Mouse (Mus musculus) layer of hippocampus, adult 9-11 months (tissue): Measurements from ENCODE around the gene Pld2.
A peak's percentile ranks its signal among the peaks of the same experiment; 100 is the strongest.
"Not testable (repeated sequence)": the region's sequence is repeated elsewhere in the genome, so short reads cannot be mapped to it uniquely, and the experiment has no call there.

Experiments
- DNase-seq: peaks from one replicate; pipeline ENCODE4 v3.0.0; 2022

Gene Pld2

DNA sequence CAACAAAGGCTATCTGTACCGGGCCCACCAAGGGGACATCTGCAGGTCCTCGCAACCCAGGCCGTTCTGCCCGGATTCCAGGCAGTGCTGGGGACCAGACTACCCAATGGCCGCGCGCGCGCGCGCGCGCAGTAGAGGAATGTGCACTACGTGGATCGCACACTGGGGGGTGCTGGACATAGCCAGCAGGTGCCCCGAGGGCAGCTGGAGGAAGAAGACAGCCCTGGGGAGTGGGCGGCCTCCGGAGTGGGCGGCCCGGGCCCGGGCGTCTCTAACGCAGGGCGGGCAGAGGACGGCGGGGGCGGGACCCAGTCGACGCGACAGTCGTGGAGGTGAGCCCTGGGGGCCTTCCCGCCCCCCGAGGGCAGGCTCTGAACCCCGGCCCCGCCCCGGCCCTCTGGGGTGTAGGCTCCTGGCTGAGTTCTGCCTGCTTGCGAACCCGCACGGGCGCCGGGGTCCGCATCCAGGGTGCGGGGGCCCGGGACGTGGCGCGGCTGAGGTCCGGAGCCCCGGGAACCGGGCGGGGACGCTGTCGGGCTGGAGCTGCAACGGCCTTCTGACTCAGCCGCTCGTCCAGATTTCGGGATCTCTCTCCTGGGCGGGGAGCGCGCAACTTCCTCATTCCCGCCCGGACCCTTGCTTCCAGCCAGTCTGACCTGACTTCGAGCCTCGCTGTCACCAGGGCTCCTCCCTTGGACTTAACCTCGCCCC lies at the start of gene Pld2:
Gene Pld2 (plus strand): TSS at position 188 of the 711 bp plus-strand sequence.
- DNase-seq: peak; percentile 84

DNA sequence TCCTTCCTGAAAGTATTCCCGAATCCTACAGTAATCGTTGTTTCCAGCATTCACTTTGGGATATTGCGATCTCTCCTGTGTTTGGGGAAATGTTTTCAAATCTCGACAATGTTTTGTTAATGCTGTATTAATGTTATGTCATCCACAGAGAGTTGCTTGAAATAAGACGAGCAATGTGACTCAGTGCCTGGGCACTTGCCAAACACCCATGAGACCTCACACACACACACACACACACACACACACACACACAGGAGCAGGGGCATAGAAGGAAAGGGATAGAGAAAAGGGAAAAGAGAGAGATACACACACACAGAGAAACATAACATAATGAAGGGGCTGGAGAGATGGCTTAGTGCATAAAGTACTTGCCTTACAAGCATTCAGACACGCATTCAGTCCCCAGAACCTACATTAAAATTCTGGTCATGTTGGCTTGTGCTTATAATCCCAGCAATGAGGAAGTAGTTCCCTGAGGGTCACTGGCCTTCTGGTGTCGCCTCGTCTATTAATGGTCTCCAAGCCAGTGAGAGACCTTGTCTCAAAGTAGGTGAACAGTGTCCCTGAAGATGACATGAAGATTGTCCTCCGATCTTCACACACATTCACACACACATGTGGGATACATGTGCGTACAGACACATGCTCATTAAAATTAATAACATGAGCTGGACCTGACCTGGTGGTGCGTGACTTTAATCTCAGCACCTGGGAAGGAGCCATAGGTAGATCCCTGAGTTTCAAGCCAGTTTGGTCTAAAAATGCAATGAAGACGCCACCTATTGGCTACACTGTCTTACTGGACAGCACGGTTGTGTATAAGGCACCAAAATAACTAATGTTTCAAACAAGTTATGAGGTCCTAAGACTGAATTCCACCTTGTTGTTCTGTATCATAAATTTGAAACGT lies 40.0 kb upstream of the Pld2 start:
- DNase-seq: no peak

DNA sequence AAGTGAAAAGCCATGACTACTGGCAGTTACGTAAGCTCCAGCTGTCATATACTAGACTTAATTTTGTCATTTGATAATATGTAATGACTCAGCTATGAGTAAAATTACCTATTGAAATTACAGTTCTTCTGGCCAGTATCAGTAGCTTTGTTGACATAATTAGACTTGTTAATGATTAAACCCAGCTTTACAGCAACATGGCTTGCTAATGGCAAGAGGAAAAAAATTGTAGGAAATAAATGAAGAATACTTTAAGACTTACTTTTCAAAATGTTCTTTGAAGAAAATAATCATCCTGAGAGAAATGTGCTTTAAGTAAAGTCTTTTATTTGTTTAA lies 39.4 kb upstream of the Pld2 start:
- DNase-seq: no peak

DNA sequence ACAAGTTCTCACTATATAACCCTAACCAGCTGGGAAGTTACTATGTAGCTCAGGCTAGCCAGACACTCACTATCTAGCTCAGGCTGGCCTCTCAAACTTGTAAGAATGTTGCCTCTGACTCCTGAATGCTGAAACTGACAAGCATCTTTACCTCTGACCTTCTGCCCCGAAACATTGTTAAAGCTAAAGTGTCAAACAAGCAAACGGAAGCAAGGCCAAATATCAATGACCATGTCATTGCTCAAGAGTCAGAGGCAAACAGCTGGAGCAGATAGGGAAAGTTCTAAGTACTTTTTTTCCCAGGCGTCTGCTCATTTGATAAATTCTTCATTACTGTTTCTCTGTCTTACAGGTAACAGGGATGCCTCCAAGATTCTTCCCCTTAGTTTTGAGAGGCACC lies 37.8 kb upstream of the Pld2 start:
- no peak for DNase-seq

GRCm38 (mm10) chr11:70504970-70505369 lies 34.9 kb upstream of the Pld2 start, which contains the start of gene Tm4sf5:
TSS of gene Tm4sf5 (plus strand) at chr11:70505244.
- DNase-seq: no peak

- DNase-seq: no peak
These were observed 33.5 kb upstream of the Pld2 start for GRCm38 (mm10) chr11:70506385-70506784.

- DNase-seq: no peak
These were observed 32.8 kb upstream of the Pld2 start for GRCm38 (mm10) chr11:70506962-70507515.

DNA sequence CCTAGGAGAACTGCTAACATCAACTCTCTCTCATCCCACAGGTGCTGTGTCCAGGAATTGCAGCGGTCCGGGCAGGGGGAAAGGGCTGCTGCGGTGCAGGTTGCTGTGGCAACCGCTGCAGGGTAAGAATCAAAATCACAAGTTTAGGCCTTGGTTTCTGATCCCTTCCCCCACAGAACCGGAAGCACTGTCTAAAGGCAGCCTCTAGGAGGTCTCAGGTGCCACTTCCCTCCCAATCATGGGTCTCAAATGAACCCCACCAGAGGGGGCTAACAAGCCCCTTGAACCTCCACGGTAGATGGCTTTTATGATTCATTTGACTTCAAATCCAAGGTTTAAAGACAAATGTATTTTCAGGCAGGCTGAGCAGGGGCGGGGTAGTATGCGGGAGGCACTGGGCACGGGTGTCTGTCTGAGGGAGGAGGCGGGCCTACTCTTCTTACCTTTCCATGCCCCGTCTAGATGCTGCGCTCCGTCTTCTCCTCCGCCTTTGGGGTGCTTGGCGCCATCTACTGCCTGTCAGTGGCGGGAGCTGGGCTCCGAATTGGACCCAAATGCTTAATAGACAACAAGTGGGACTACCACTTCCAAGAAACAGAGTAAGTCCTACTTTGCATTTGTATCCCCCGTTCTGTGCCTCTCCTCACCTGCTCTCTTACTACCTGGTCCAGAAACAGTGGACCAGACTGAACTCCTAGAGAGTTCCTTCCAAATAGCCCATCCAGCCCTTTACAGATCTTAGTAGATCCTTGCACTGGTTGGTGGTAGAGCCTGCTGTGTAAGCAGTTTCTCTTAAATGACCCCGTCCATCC lies 29.9 kb upstream of the Pld2 start:
- no peak for DNase-seq

DNA sequence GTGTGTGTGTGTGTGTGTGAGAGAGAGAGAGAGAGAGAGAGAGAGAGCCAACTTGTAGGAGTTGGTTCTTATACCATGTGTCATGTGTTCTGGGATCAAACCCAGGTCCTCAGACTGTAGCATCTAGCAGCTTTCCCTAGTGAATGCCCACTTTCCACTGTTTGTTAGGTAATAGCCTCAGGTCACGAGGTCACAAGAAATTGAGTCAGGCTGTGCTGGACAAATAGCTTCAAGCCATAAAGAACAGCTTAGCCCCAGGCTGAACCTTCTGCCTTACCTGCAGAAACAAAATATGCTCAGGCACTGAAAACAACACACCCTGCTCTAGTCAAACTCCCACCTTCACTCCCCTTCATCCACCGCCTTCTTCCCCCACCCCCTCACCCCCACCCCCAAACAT lies 28.6 kb upstream of the Pld2 start:
- no peak for DNase-seq

DNA sequence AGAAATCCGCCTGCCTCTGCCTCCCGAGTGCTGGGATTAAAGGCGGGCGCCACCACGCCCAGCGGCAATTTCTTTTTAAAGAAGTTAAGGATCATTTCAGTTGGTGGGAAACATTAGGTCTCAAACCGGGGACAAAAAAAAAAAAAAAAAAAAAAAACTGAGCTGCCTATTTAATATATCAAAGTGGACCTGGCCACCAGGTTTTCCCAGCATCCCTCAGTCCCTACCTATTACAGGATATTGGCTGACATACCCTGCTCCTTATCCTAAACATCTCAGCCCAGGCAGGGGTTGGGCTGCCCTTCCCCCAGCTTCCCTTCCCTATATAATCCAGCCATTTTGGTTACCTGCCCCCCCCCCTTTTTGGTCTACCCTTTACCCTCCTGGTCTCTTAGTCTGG lies 28.0 kb upstream of the Pld2 start:
- DNase-seq: no peak

- DNase-seq: no peak
These were observed 27.0 kb upstream of the Pld2 start for GRCm38 (mm10) chr11:70512709-70513342.

GRCm38 (mm10) chr11:70513520-70513919 lies 26.3 kb upstream of the Pld2 start:
- DNase-seq: no peak

GRCm38 (mm10) chr11:70514288-70514687 lies 25.6 kb upstream of the Pld2 start, which contains the start of gene Vmo1:
TSS of gene Vmo1 (minus strand) at chr11:70514616.
- no peak for DNase-seq

DNA sequence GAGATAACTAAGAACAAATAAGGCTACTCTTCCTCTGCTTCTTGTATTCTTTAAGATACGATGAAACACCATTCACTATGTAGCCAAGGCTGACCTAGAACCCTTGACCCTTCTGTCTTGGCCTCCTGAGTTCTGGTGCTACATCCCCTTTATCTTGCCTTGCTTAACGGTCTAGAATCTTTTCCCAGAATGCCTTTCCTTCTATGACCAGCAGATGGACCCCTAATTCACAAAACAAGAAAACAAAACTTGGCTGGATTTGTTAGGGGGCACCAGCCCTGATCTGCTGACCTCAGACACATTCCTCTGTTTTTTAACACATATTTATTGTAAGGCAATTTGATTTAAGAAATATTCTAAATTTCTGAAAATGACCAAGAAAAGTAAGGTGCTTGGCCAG lies 23.5 kb upstream of the Pld2 start:
- no peak for DNase-seq

DNA sequence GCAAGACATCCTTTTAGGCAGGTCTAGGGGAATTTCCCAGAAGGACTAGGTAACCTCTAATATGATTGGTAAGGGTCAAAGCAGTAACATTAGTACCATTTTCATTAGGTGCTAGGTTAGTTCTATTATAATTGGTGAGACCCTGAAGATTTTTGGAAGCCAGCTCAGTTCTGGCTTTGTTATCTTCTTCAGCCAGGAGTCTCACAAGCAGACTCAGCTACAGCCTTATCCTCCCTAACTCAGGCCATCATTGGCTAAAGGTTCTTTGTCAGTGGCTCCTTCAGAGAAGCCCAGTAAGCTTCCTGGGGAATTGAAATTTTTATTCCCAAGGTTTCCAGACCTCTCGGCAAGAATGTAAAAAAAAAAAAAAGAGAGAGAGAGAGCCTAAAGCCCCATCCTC lies 21.4 kb upstream of the Pld2 start:
- no peak for DNase-seq

DNA sequence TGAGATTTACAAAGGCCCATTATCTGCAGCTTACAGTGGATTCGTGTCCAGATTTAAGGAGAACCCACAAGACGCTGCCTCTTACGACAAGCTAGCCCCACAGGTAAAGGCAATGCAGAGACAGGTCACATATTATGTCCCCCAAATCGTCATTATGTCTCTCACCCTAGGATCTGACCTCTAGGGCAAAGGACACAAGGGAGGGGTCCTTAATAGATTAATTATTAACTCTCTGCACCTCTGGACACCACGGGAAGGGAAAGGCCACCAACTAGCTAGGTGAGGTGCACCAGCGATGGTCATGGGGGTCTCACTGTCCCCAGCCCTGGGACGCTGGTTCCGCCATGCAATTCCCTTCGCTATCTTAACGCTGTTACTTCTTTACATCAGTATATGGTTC lies 20.9 kb upstream of the Pld2 start, which contains the start of gene Gltpd2:
Gene Gltpd2 (plus strand): TSS at position 274 of the 400 bp plus-strand sequence.
- no peak for DNase-seq

- DNase-seq: no peak
These were observed 19.6 kb upstream of the Pld2 start for GRCm38 (mm10) chr11:70520178-70520769.

- not testable (repeated sequence) for DNase-seq
These were observed 16.4 kb upstream of the Pld2 start for GRCm38 (mm10) chr11:70523306-70523989.

- no peak for DNase-seq
These were observed 15.1 kb upstream of the Pld2 start for GRCm38 (mm10) chr11:70524782-70525181.

DNA sequence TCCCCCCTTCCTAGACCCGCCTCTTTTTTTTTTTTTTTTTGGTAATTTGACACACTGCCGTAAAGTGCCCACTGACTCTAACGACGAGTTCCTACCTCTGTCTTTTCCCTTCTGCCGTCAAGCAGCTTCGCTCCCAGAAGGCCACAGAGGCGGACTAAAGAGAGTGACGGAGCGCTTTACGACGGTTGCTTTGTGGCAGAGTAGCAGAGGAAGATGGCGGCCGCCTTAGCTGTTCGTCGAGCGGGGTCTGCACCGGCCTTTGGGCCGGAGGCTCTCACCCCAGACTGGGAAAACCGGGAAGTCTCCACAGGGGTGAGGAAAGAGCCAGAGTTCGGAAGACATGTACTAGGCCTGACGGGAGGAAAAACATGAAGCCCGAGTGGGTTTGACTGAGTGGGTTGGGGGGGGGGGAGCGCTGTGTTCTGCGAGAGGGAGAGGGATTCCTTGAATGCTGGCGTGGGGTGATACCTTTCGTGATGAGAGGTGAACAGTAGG lies 14.6 kb upstream of the Pld2 start, which contains the start of gene Psmb6:
Gene Psmb6 (plus strand): TSS at position 184 of the 495 bp plus-strand sequence.
- peak; percentile 97 for DNase-seq

DNA sequence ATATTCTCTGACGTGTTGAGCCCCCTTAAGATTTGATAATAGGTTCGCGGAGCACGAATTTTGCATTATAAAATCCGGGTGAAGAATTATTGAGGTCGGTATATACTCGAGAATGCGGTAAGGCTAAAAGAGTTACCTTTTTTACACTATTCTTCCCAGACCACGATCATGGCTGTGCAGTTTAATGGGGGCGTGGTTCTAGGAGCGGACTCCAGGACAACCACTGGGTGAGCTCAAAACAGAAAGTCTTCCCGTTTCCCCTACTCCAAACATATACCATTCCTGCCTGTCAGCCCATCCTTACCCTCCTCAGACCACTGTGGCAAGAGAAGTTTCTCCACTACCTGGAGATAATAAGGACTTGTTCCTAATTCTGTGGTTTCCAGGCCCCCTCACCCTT lies 14.1 kb upstream of the Pld2 start:
- DNase-seq: no peak
